Mouse (Mus musculus) bone marrow, adult 2 months (tissue): ENCODE results near the gene Fam178b.

Source experiments
- CTCF ChIP-seq: fragments of 200-500 bp; IDR thresholded peaks from 2 replicates; pipeline ENCODE4 v1.5.1; 2011; ENCODE audit warnings: low read length, control low read depth; ENCODE audit not compliant: control insufficient read depth, insufficient read depth
- POLR2A ChIP-seq: fragments of 200-500 bp; IDR thresholded peaks from 2 replicates; pipeline ENCODE4 v1.6.1; 2011; ENCODE audit warnings: low read depth, mild to moderate bottlenecking, control low read depth, low read length, borderline replicate concordance; ENCODE audit not compliant: control insufficient read depth

DNA sequence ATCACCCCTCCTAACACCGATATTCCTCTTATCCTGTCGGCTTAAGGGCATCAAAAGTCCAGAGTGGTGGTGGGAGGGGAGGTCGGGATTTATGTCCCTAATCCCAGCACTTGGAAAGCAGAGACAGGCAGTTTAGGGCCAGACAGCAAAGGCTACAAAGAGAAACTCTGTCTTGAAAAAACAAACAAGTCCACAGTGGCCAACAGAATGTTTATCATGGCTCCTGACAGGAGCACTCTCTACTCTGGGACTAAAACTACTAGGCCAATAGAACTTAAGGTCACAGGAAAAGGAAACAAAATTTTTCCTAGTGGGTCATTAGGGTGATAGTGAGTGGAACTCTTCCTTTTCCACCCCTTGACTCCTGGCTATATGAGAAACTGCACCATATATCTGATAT lies 8.0 kb downstream of the Fam178b start:
- TF ChIP-seq POLR2A, result no peak
- TF ChIP-seq CTCF, result no peak
